Mouse (Mus musculus) left cerebral cortex, postnatal 4 days (tissue): ENCODE results near the gene Ccng2. TPM values are rescaled to one million over a fixed set of nuclear protein-coding genes. Genes with fewer than 3 reads are reported as not detected.

Experiments
- total RNA-seq, 2 experiments: library from RNA; stranded (reverse); gene quantifications; 2 replicates each; pipeline ENCODE4 v1.2.3; 2021

The Ccng2 gene
- total RNA-seq, 2 experiments from 2014 or later = 46.3 to 50.2 TPM

Other genes starting within 250 kb of the Ccng2 start
- under 1 TPM; 0.64 to 0.74 TPM for gene Sowahb, start 222.2 kb upstream of the Ccng2 start, total RNA-seq
- gene Sept11, start 173.8 kb upstream of the Ccng2 start, total RNA-seq = 100 to 1,000 TPM; 204 to 212 TPM
- 100 to 1,000 TPM; 267 to 277 TPM for gene Ccni, start 60.8 kb upstream of the Ccng2 start, total RNA-seq
- under 1 TPM in 1 of 2 experiments, not detected in 1; 0.98 TPM for gene 2010109A12Rik, start 60.7 kb upstream of the Ccng2 start, total RNA-seq